Mouse (Mus musculus): ENCODE data around the gene Tead3.
"Not testable (repeated sequence)": the region's sequence is repeated elsewhere in the genome, so short reads cannot be mapped to it uniquely, and the experiment has no call there.

DNA sequence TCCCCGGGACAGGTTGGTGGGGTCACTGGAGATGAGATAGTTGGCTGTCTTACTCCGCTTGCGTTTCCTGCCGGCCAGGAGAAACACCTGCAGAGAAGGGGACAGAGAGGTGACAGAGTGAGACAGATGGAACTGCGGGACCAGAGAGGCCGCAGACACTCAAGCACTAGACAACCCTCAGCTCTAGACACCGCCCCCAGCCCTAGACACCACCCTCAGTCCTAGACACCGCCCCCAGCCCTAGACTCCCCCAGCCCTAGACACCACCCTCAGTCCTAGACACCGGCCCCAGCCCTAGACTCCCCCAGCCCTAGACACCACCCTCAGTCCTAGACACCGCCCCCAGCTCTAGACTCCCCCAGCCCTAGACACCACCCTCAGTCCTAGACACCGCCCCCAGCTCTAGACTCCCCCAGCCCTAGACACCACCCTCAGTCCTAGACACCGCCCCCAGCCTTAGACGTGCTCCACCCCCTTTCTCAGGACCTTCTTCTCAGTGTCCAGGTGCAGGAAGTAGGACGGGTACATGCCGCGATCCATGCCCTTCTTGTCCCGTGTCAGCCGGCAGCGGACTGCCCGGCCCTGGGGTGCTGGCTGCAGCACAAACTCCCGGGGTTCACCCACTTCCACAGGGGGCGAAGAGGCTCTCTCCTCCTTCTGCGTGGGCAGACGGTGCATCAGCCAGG is 8.1 kb upstream of the Tead3 start:
- not testable (repeated sequence) for TF ChIP-seq POLR2A, CTCF (IDR thresholded peaks at IDR 0.05; ENCODE audit: extremely low read depth, insufficient read depth, low read length)
